Mouse (Mus musculus) bone marrow, adult 2 months (tissue): ENCODE results near the gene Arid4a.

ENCODE experiments used
- CTCF ChIP-seq: fragments of 200-500 bp; IDR thresholded peaks from 2 replicates; pipeline ENCODE4 v1.5.1; 2011; ENCODE audit warnings: low read length, control low read depth; ENCODE audit not compliant: control insufficient read depth, insufficient read depth
- POLR2A ChIP-seq: fragments of 200-500 bp; IDR thresholded peaks from 2 replicates; pipeline ENCODE4 v1.6.1; 2011; ENCODE audit warnings: low read depth, mild to moderate bottlenecking, control low read depth, low read length, borderline replicate concordance; ENCODE audit not compliant: control insufficient read depth

- TF ChIP-seq CTCF (no peak), POLR2A (no peak)
These were observed 28.7 kb downstream of the Arid4a start for GRCm38 (mm10) chr12:71044488-71044887.
